Mouse (Mus musculus) forelimb bud, embryonic 11.5 days (tissue): ENCODE data around the gene Slc6a9.

Source experiments
- DNase-seq: peaks from one replicate; pipeline ENCODE4 v3.0.0-alpha.2; 2012; ENCODE audit warnings: low read depth, low spot score

Slc6a9 gene

DNA sequence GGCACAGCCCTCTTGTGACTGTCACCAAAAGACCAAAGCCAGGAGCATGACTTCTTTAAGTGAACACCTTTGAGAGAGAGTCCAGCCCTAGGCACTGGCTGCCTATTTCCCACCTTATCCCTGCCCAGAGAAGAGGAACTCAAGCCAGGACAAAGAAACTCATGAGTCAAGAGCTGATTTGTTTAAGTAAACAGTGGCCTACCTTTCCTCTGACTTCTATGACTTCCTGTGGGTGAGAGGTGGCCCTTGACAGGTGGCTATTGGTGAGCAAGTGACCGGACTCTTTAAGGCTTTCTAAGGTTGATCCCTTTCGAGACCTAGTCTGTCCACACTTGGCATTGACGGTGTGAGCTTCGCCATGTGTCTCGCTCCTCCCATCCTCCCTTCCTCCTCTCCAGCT is 6.5 kb downstream of the Slc6a9 start:
- no peak for DNase-seq

DNA sequence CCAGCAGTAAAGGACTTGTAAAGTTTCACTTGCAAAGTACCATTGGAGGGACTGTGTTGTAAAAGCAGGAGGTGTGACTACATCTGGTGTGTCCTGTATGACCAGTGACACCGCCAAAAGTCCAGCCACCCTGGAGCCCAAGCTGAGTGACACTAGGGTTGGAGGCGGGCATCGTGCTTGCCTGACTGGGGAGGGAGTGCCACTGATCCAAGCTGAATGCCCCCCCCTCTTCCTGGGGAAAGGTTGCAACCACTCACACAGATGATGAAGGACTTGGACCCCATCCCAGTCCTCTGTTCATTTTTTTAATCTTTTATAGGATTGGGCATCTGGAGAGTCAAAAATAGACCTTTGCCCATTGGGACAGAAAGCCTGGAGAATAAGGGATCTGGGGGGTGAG is 7.3 kb downstream of the Slc6a9 start:
- DNase-seq: no peak

DNA sequence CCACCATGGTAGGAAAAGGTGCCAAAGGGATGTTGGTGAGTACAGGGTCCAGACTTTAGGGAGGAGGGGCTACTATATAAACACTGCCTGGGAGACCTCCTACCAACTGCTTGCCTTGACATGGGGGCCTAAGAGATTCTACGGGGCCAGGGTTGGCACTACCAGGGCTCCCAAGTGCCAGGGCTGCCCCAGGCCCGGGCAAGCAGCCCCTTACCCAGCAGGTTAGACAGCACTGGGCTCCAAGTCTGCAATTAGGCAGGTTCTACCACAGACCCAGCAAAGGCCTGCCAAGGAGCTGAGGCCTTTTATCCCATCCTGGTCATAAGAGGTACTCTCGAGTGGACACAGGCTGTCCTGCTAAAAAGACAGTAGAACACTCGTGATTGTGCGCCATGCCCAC is 8.8 kb downstream of the Slc6a9 start:
- DNase-seq: no peak

DNA sequence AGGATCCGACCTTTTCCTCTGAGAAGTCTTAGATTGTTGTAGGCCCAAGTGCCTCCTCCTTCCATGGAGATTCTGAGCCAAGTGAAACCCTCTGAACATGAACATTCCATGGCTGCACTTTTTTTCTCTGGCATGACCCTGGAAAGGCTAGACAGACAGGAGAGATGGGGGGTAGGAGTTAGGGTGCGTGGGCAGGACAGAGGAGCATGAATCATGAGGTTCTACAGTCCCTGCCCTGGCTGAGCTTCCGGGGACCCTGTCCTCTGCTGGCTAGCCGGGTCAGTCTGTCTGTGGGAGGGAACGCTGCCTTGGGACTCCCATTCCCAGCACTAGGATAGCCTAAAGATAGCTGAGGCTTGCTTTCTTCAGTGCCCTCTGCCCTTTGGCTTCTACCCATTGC is 10.2 kb downstream of the Slc6a9 start:
- DNase-seq: no peak

DNA sequence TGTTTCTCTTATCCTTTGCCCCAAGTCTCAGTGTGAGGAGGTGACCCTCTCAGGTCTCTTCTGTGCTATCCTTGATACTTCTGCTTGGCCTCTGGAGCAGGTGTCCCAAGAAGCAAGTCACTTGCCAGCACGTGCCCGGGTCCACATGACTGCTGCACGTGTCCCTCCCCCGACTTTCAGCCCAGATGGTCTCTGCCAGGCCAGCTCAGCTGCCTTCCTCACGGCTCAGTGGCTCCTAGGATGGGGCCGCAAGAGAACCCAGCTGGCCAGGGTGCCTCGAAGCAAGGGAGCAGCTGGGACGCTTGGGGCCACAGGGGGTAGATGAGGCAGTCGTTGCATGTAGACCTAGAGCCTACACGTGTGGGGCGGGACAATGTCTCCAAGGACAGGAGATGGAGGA is 11.0 kb downstream of the Slc6a9 start:
- no peak for DNase-seq

DNA sequence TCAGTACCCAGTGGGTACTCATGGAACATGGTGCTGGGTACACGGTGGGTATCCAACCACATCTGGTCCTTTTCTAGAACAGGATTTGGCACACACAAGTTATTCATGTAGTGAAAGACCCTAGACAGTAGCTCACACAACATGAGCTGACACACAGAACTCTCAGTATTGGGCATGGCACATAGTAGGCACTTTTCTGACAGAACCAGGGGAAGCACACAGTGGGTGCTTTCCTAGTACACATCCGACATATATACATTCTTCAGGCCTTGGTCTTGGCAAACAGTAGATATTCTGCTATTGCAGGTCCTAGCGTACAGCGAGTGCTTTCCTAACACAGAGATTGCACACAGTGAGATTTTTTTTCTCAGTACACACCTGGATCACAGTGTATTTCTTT is 12.0 kb downstream of the Slc6a9 start:
- no peak for DNase-seq

DNA sequence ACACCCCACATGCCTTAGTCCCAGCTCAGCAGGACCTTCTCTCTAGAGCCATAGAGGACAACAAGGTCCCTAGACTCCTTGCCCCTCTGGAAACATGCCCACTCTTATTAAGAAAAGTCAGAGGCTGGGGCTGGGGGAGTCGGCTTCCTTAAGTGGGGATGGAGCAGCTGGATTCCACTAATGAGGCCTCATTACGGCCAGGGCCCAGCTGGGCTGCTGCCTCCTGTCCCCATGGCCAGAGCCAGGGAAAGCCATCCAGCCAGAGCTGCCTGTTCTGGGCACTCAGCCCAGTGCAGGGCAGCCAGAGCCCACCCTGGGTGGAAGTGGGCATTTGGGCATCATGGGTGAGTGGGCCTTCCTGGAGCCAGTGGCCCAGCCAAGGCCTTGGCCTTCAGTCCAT is 12.7 kb downstream of the Slc6a9 start:
- peak; percentile 54 for DNase-seq

DNA sequence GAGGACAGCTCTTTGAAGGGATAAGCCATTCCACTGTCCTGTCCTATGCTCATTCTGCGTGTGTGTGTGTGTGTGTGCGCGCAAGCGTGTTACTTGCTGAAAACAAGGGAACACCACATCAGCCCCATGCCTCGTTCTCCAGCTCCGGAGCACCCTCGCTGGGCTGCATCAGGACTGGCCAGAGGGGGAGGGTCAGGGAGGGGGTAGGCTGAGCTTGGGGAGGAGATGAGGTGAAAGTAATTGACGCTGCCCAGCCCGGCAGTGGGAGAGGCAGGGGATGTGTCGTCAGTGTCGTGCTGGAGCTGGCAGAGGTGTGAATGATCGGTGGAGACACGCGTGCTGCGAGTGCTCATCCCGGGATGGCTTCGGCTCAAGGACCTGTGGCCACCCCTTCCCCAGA is 14.8 kb downstream of the Slc6a9 start:
- DNase-seq: no peak

DNA sequence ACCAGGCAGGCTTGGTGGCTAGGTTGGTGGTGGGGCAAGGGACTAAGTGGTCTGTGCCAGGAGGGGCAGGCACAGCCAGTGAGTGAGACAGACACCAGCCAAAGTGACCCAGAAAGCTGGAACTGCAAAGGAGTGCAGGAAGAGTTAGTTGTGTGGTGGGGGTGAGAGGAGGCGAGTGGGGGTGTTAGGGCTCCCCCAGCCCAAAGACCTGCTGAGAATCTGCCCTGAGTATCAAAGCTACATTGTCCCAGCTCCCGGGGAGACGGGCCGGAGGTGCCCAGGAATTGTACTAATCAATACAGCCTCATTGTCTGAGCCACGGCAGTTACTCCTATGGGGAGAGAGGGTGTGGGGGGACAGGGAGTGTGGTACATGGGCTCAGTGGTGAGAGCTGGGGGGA is 15.2 kb downstream of the Slc6a9 start:
- DNase-seq: no peak

DNA sequence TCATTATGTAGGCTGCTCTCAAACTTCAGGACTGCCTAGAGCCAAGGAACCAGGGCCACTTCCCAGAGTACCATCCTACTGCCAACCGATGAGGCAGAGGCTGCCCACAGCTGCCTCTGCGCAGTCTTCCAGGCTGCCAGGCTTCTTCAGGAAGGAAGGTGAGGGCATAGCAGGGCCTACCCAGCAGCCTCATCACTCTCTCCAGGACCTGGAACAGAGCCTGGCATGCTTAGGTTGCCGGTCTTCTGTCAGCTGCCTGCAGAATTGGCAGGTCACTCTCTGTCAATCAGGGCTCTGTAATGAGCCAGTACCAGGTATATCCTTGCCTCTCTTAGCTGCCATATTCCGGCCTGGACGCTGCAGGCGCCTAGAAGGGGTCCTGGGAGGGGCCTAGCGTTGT is 15.9 kb downstream of the Slc6a9 start:
- no peak for DNase-seq

DNA sequence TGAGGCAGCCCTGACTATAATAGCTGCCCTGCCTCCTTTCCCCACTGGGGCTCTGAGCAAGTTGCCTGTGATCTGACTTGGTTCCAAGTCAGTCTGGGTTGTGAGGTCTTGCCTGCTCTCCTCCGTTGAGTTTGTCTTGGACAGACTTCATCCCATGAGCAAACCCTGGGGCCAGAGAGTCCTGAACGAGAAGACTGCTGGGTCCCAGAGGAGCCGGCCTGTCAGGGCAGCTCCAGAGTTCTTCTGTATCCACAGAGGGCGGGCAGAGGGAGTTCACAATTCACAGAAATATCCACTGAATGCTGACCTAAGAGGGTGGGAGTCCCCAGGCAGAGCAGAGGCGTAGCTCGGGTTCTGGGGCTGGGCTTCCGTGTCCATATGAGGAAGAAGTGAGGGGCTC is 16.6 kb downstream of the Slc6a9 start:
- DNase-seq: no peak

DNA sequence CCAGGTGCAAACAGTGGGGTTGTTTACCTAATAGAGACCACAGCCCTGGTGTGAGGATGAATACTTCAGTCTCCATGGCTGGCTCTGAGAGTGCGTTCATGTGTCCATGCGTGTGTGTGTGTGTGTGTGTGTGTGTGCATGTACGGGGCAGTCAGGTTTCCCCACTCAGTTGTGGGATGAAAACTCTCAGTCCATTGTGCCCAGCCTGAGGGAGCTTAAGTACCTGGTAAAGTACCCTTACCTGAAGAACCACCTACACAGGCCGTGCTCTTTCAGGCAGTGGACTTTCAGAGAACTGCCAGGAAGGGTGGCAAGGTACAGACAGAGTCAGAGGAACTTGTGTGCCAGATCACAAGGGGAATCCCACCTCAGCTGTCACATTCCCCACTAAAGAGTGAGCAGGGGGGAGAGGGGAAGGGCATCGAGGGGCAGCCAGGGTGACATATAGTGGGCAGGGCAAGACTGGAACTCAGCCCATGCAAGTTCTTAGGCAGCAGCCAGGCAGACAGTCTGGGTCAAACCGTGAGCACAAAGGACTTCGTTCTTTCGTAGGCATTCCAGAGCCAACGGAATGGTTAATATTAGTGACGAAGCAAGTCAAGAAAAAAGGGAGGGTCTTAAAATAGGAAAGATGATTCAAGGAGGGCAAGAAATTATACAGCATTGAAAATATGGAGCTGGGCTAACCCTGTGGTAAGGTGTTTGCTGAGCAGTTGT is 18.0 kb downstream of the Slc6a9 start:
- no peak for DNase-seq

DNA sequence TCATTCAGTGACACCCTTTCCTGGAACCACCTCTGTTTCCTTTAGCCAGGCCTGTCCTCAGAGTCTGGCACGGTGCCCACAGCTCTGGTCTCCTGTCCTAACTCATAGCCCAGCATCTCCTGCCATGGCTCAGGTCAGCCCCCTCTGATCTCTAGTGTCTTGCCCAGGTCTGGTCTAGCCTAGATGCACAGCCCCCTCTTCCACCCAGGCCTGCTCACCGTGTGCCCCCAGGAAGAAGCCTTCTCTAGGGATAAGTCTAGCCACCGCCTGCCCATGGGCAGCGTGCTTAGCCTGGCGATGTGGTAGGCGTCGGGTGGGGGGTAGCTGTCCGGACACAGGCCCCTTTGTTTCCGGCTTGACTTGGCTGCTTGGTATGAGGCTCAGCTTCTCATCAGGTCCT is 20.8 kb downstream of the Slc6a9 start:
- DNase-seq: no peak

DNA sequence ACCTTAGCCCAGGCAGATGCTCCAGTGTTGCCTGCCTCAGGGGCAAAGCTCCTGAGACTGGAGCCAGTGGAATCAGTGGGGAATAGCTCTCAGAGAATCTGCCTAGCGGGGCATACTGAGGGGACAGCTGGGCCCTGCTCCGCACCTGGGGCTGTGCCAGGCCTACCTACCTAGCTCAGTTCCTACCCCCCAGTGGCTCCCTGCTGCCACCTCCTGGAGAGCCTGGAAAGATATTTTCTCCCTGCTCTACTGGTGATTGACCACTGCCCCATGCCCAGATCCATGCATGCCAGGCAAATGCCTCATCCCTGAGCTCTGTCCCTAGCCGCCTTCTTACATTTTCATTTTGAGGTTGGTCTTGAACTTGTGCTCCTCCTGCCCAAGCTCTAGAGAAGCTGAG is 24.5 kb downstream of the Slc6a9 start:
- DNase-seq: no peak

DNA sequence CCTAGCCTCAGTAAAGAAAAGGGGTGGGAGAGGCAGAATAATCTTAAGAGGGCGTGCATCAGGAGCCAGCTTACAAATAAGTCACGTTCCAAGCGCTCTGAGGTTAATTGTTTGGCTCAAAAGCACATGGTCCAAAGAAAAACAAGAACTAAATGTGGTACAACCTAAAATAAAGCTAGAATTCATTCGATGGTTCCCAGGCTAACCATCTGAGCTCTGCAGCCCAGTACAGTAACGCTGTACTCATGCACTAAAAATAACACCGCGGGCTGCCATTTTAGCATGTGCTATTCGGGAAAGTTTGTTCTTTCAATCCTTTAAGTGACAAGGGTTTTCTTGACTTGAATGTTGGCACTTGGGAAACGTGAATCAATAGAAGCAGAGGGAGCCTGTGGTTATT is 26.3 kb downstream of the Slc6a9 start:
- no peak for DNase-seq

DNA sequence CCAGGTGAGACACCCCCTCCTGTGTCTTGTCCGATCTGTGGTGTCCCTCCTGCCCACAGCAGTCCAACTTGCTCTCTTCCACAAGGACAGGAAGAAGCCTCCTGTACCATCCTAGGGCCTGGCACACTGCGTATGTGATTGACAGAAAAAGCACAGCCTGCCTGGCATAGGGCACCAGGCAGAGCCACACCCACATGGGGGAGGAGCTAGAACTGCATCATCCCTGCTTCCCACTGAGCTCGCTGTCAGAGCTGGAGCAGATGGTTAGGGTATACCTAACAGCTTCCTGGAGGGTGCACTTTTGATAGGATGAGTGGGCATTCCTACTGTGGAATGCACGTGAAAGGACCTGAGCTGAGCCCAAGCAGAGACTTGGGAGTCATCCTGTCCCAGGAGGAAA is 28.5 kb downstream of the Slc6a9 start:
- DNase-seq: no peak

DNA sequence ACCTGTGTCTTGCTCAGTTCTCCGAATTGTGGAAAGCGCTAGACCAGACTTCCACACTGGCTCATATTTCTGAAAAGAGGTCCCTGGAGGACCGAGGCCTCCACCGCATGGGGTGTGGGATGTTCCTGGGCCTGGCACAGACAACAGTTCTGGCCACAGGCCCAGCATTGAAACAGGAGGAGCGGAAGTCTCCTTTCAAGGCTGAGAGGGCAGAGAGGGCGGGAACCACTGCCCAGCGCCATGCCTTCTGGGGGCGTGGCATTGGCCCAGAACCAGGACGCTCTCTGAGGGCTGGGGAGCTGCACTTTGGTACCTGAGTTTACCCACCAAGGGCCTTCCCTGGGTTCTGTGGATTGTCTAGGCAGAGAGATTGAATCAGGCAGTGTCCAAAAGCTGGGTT is 31.8 kb downstream of the Slc6a9 start:
- no peak for DNase-seq

DNA sequence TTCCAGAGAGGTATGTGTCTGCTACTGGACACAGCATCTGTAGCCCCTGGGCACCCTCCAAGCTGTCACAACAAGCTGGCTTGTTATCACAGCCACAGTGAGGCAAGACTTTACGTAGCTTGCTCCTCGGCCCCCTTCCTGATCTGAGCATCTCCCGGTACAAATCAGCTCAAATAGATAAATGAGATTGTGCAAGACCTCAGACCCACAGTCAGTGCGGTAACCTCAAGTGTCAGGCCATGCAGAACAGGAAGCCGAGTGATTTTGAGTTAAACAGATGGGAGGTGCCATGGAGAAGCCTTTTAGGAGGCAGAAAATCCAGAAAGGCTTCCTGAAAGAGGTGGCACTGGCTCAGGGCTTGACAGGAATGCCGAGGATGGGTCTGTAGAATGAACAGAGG is 32.7 kb downstream of the Slc6a9 start:
- no peak for DNase-seq

DNA sequence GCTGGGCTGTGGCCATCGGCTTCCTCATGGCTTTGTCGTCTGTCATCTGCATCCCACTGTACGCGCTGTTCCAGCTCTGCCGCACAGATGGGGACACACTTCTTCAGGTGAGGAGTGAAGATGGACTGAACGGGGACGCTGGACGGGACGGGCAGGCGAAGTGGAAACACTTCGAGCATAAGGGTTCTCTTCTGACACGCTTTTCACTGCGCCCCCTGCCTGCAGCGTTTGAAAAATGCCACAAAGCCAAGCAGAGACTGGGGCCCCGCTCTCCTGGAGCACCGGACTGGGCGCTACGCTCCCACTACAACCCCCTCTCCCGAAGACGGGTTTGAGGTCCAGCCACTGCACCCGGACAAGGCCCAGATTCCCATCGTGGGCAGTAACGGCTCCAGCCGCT is 33.5 kb downstream of the Slc6a9 start:
- no peak for DNase-seq

DNA sequence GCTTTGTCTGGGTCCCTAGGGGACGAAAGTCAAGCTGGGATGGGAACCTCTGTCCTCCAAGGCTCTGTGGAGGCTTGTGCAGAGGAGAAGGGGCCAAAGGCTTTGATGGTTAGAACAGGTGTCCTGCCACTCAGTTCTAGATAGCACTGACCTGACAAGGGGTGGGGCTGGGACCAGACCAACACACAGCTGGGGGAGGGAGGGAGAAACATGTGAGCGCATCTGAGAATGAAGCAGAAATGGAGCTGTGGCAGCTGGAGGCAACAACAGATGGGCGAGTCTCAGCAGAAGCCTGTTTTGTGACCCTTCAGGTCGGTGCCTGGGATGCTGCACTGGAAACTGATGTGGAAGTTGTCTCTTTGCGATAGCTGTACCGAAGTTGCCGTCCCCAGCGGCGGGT is 35.0 kb downstream of the Slc6a9 start:
- no peak for DNase-seq

DNA sequence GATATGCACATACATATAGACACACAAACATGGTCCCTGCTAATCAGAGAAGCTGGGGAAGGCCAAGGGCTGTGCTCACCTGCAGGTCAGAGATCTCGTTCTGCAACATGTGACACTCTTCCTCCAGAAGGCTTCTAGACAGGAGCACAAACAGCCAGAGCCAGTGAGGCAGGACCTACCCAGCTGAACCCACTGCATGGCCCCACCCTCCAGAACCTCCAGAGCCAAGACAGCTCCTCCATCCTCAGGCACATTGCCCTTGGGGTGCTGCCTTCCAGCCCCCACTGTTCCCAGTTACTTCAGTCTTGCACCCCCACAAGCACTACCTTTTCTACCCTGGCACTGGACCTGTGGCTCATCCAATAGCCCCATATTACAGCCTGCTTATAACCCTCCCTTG is 36.1 kb downstream of the Slc6a9 start:
- no peak for DNase-seq

DNA sequence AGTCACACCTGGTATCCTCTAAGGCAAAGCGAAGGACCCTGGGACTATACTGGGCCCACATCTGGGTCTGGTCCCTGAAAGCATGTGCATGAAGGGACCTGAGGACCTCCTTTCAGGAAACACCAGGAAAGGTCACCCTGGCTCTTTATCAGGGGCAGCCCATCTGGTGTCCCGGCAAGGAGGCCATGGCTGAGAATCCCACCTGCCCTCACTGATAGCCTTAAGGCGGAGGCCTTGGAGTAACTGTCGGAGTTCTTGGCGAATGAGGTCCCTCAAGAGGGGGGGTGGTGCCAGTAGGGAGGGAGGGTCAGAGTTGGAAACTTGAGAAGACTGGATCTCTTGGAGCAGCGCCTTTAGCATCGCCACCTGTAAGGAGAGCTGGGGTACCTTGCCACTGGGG is 37.5 kb downstream of the Slc6a9 start:
- DNase-seq: no peak

DNA sequence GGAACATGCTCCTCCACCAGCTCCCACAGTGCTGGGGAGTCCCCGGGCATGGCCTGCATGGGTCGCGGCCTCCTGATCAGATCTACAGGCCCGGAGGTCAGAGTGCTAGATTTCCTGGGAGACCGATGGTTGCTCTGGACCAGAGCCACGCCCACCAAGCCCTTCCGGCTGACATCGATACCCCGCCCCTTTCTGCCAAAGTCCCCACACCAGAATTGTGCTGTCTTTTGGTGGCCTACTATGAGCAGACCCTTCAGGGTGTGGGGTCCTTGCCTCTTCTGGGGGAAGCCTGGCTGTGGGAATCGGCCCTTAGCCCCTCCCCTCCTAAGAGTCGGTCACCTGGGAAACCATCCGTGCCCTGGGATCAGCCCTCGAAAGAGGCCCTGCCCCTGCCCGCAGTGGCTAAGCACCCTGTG is 38.2 kb downstream of the Slc6a9 start, which contains the start of gene Ccdc24:
Ccdc24 (minus strand) TSS at position 87 of the 416 bp plus-strand sequence.
- no peak for DNase-seq

DNA sequence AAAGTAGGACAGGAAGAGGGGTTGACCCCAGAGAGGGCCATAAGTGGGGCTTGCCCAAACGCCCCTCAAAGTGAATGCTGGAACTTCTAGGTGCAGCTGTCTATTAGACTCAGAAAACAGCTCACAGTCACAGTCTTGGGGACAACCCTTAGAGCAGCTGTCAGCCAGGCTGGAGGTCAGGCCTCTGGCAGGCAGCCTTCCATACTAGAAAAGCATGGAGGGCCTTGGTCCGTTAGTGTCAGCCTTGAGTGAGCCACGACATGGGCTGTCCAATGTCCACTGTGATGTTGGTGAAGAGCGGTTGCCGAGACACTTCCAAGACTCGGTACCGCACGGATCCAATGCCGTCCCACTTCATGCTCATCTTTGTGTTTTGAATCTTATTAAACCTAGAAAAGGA is 39.3 kb downstream of the Slc6a9 start:
- no peak for DNase-seq
